Comparison of ENCODE assay signal across 22 mouse cellular contexts in the genomic region with DNA sequence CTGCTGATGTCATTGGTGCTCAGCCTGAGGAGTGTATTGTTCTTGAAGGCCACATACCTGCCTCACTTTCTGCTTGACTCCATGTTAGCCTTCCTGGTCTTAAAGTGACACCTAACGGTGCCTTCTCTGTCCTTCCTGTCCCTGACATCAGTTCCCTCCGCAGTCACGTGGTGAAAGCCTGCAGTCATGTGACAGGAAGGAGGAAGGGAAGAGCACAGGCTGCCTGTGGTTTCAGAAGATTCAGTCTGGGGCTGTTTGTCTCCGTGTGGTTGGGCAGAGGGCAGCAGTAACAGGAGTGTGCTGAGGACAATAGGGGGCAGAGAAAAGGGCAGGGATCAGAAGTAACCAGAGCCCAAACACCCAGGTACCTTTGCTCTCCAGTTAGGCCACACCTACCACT.
DNase-seq lines count a peak whose midpoint lies in the region; ATAC-seq and TF ChIP-seq lines count a peak whose summit lies in the region.
"Had no signal": no experiment of that assay in that cellular context is flagged by ENCODE, and none has a peak within 500 bp of the region (broad histone marks: within the 10 kb centered on the region; RNA-seq: fewer than 3 reads in every experiment).

No protein-coding gene starts in this region.

- H3K4me1 ChIP-seq in forebrain, embryonic 11.5 days (replicated peaks; ENCODE audit: control insufficient read depth, insufficient read depth, low read length): no peaks in the 10 kb centered on the region
- H3K4me1 ChIP-seq in forebrain, embryonic 15.5 days: no peaks in the 10 kb centered on the region
- H3K4me1 ChIP-seq in MEL (ENCODE audit: control insufficient read depth in 1 of 2, insufficient read depth in 2 of 2, low read length in 2 of 2): peaks cover 0 to 3% of the 10 kb centered on the region in 2 experiments; a peak in 1 of 4 replicates
- H3K4me1 ChIP-seq: embryonic facial prominence, embryonic 15.5 days; forebrain, embryonic 10.5 days; heart, embryonic 10.5 days; hindbrain, embryonic 12.5 days; liver, embryonic 13.5 days; lung, embryonic 15.5 days; megakaryocyte, embryonic 14.5 days; neural tube, embryonic 12.5 days had no signal

- no peak for TF ChIP-seq RAD21 in MEL (IDR thresholded peaks at IDR 0.05; ENCODE audit: low read depth, low read length)

- no peak for TF ChIP-seq EP300 in MEL (IDR thresholded peaks at IDR 0.05; ENCODE audit: low read depth in 1 of 2, low read length in 2 of 2)

- no peaks in the 10 kb centered on the region for H3K36me3 ChIP-seq in forebrain, embryonic 11.5 days (ENCODE audit: control insufficient read depth, insufficient read depth, low read length)
- H3K36me3 ChIP-seq in forebrain, embryonic 15.5 days: peaks cover 2% of the 10 kb centered on the region; the same call in 1 of the 2 replicates
- no peaks in the 10 kb centered on the region for H3K36me3 ChIP-seq in MEL (ENCODE audit: control insufficient read depth in 1 of 2, insufficient read depth in 2 of 2, low read length in 2 of 2)
- H3K36me3 ChIP-seq: embryonic facial prominence, embryonic 15.5 days; liver, embryonic 13.5 days; lung, embryonic 15.5 days had no signal

- no peak overlapping the region for H3K4me3 ChIP-seq in forebrain, embryonic 11.5 days (ENCODE audit: low read depth, low read length)
- H3K4me3 ChIP-seq in forebrain, embryonic 15.5 days: no peak overlapping the region
- H3K4me3 ChIP-seq in MEL (ENCODE audit: control insufficient read depth in 1 of 2, insufficient read depth in 1 of 2, low read depth in 2 of 2, low read length in 2 of 2): no peak overlapping the region
- H3K4me3 ChIP-seq: embryonic facial prominence, embryonic 15.5 days; forebrain, embryonic 10.5 days; heart, embryonic 10.5 days; hindbrain, embryonic 12.5 days; liver, embryonic 13.5 days; lung, embryonic 15.5 days; megakaryocyte, embryonic 14.5 days; neural tube, embryonic 12.5 days had no signal

- no peak overlapping the region for H3K9ac ChIP-seq in forebrain, embryonic 11.5 days (ENCODE audit: low read length)
- no peak overlapping the region for H3K9ac ChIP-seq in forebrain, embryonic 15.5 days (replicated peaks)
- no peak overlapping the region for H3K9ac ChIP-seq in MEL (ENCODE audit: control insufficient read depth, low read depth, low read length, poor library complexity, severe bottlenecking)
- H3K9ac ChIP-seq: embryonic facial prominence, embryonic 15.5 days; hindbrain, embryonic 12.5 days; liver, embryonic 13.5 days; lung, embryonic 15.5 days; neural tube, embryonic 12.5 days had no signal

- H3K27me3 ChIP-seq in forebrain, embryonic 11.5 days (ENCODE audit: control insufficient read depth, insufficient read depth, low read length): no peaks in the 10 kb centered on the region
- no peaks in the 10 kb centered on the region for H3K27me3 ChIP-seq in forebrain, embryonic 15.5 days
- H3K27me3 ChIP-seq in MEL (ENCODE audit: control insufficient read depth in 1 of 2, insufficient read depth in 2 of 2, low read length in 2 of 2): no peaks in the 10 kb centered on the region
- H3K27me3 ChIP-seq: embryonic facial prominence, embryonic 15.5 days; hindbrain, embryonic 12.5 days; liver, embryonic 13.5 days; lung, embryonic 15.5 days; megakaryocyte, embryonic 14.5 days; neural tube, embryonic 12.5 days had no signal

- no peak overlapping the region for H3K4me2 ChIP-seq in forebrain, embryonic 11.5 days (ENCODE audit: low read depth, low read length, severe bottlenecking)
- H3K4me2 ChIP-seq in forebrain, embryonic 15.5 days (replicated peaks): no peak overlapping the region
- H3K4me2 ChIP-seq: embryonic facial prominence, embryonic 15.5 days; hindbrain, embryonic 12.5 days; liver, embryonic 13.5 days; lung, embryonic 15.5 days; neural tube, embryonic 12.5 days had no signal

- peak; percentile 30 for DNase-seq in forebrain, embryonic 11.5 days (ENCODE audit: low spot score)
- DNase-seq in 416B (ENCODE audit: low read depth): peak; percentile 22
- DNase-seq in MEL (ENCODE audit: low read depth, low spot score): peak; percentile 27
- DNase-seq in naive thymus-derived CD4-positive, alpha-beta T cell, adult 2 months (ENCODE audit: low read depth): peak; percentile 13
- no peak for DNase-seq in heart, adult 9 months (ENCODE audit: low spot score in 2 of 2)
- DNase-seq in urinary bladder, postnatal 25 days (ENCODE audit: low spot score): no peak
- no peak for DNase-seq in lung, postnatal 10 days
- DNase-seq: adrenal gland, postnatal 14 days; cerebellum, adult 9-10 months; embryo, embryonic 11 days; gastrocnemius, postnatal 14 days; heart, postnatal 10 days; liver, embryonic 13.5 days had no signal

- no peak for ATAC-seq in forebrain, embryonic 11.5 days (replicated peaks; ENCODE audit: low FRiP score)
- ATAC-seq in forebrain, embryonic 15.5 days (replicated peaks): no peak
- ATAC-seq: activated CD4-positive, CD25-positive, alpha-beta regulatory T cell, adult 4 months had no signal

- no peak for TF ChIP-seq CTCF in MEL (IDR thresholded peaks at IDR 0.05 in 2 of 3, conservative IDR thresholded peaks at IDR 0.05 in 1 of 3; ENCODE audit: control insufficient read depth in 1 of 3, insufficient read depth in 1 of 3, low read depth in 2 of 3, low read length in 3 of 3, poor library complexity in 1 of 3, severe bottlenecking in 1 of 3)

- H3K9me3 ChIP-seq in forebrain, embryonic 11.5 days (ENCODE audit: control insufficient read depth, low read length): no peaks in the 10 kb centered on the region
- no peaks in the 10 kb centered on the region for H3K9me3 ChIP-seq in forebrain, embryonic 15.5 days
- no peaks in the 10 kb centered on the region for H3K9me3 ChIP-seq in MEL (replicated peaks; ENCODE audit: insufficient read depth, low read length)
- H3K9me3 ChIP-seq: embryonic facial prominence, embryonic 15.5 days; forebrain, embryonic 10.5 days; heart, embryonic 10.5 days; hindbrain, embryonic 12.5 days; liver, embryonic 13.5 days; lung, embryonic 15.5 days; neural tube, embryonic 12.5 days had no signal

- WGBS in forebrain, embryonic 11.5 days: 82% methylated on average over 4 of the region's 4 CpGs
- 80% methylated on average over 4 of the region's 4 CpGs for WGBS in forebrain, embryonic 15.5 days

- H3K27ac ChIP-seq in forebrain, embryonic 11.5 days (ENCODE audit: low read depth, low read length): no peak overlapping the region
- no peak overlapping the region for H3K27ac ChIP-seq in forebrain, embryonic 15.5 days (replicated peaks)
- H3K27ac ChIP-seq in MEL (ENCODE audit: control insufficient read depth, low read depth, low read length): no peak overlapping the region
- H3K27ac ChIP-seq: embryonic facial prominence, embryonic 15.5 days; forebrain, embryonic 10.5 days; heart, embryonic 10.5 days; hindbrain, embryonic 12.5 days; liver, embryonic 13.5 days; lung, embryonic 15.5 days; neural tube, embryonic 12.5 days had no signal

- TF ChIP-seq POLR2A in MEL (IDR thresholded peaks at IDR 0.05; ENCODE audit: control insufficient read depth in 1 of 2, insufficient read depth in 1 of 2, low read depth in 1 of 2, low read length in 2 of 2, poor library complexity in 1 of 2): no peak

- H3K79me2 ChIP-seq in MEL (ENCODE audit: control insufficient read depth, insufficient read depth, low read length, poor library complexity): no peaks in the 10 kb centered on the region

TF ChIP-seq in MEL, 35 proteins besides CTCF, POLR2A, EP300 and RAD21:
- no peak for TF ChIP-seq E2F4 (IDR thresholded peaks at IDR 0.05; ENCODE audit: borderline replicate concordance, low read depth, low read length)
- TF ChIP-seq BHLHE40 (IDR thresholded peaks at IDR 0.05; ENCODE audit: borderline replicate concordance, low read depth, low read length): no peak
- TF ChIP-seq KAT2A (conservative IDR thresholded peaks at IDR 0.05; ENCODE audit: low read depth, low read length): no peak
- peak; percentile 88 for TF ChIP-seq USF1 (IDR thresholded peaks at IDR 0.05; ENCODE audit: low read depth, low read length)
- TF ChIP-seq CHD2 (IDR thresholded peaks at IDR 0.05; ENCODE audit: low read length): no peak
- TF ChIP-seq MXI1 (IDR thresholded peaks at IDR 0.05; ENCODE audit: low read depth, low read length): no peak
- peak; percentile 35 to 56; a peak in 1 of 4 replicates for TF ChIP-seq USF2 (IDR thresholded peaks at IDR 0.05; ENCODE audit: borderline replicate concordance in 1 of 2, insufficient read depth in 1 of 2, low read depth in 1 of 2, low read length in 2 of 2)
- TF ChIP-seq GATA1 (IDR thresholded peaks at IDR 0.05; ENCODE audit: low read depth, low read length): no peak

Comparison
In these comparisons a context has a peak if more than half of its experiments do, and no peak if none do; other contexts are left out.
1. DNase-seq: peak in forebrain, embryonic 11.5 days (single experiment), 416B (single experiment), MEL (single experiment) and naive thymus-derived CD4-positive, alpha-beta T cell, adult 2 months (single experiment); none in heart, adult 9 months (0 of 2), urinary bladder, postnatal 25 days (single experiment) and lung, postnatal 10 days (single experiment).